Mouse (Mus musculus): ENCODE results near the gene Zfp513.

Gene Zfp513

GRCm38 (mm10) chr5:31199893-31200292, 2.2 kb downstream of the Zfp513 start:
- DNase-seq (ENCODE audit: low spot score), result peak; percentile 61

GRCm38 (mm10) chr5:31199321-31199892, 2.7 kb downstream of the Zfp513 start:
- no peak for DNase-seq (ENCODE audit: low spot score)

GRCm38 (mm10) chr5:31198616-31199320, 3.3 kb downstream of the Zfp513 start:
- no peak for DNase-seq (ENCODE audit: low spot score)

- no peak for DNase-seq (ENCODE audit: low spot score)
Observed at GRCm38 (mm10) chr5:31198170-31198569, 3.9 kb downstream of the Zfp513 start.

- no peak for DNase-seq (ENCODE audit: low spot score)
Observed at GRCm38 (mm10) chr5:31197072-31197471, 5.0 kb downstream of the Zfp513 start.

GRCm38 (mm10) chr5:31196207-31196606, 5.9 kb downstream of the Zfp513 start:
- no peak for DNase-seq (ENCODE audit: low spot score)

- no peak for DNase-seq (ENCODE audit: low spot score)
Observed at GRCm38 (mm10) chr5:31195671-31196070, 6.4 kb downstream of the Zfp513 start.

GRCm38 (mm10) chr5:31194486-31195485, 7.3 kb downstream of the Zfp513 start:
- DNase-seq (ENCODE audit: low spot score), result no peak

- peak; percentile 64 for DNase-seq (ENCODE audit: low spot score)
Observed at GRCm38 (mm10) chr5:31193631-31194281, 8.3 kb downstream of the Zfp513 start.

- DNase-seq (ENCODE audit: low spot score), result peak; percentile 99
Observed at GRCm38 (mm10) chr5:31192939-31193630, 9.0 kb downstream of the Zfp513 start, which contains the start of the genes Snx17 and Eif2b4. TSS of gene Snx17 (plus strand) at chr5:31193227. TSS of gene Eif2b4 (minus strand) at chr5:31193430.

GRCm38 (mm10) chr5:31192045-31192938, 9.8 kb downstream of the Zfp513 start:
- DNase-seq (ENCODE audit: low spot score), result peak; percentile 82

GRCm38 (mm10) chr5:31190201-31190600, 11.9 kb downstream of the Zfp513 start:
- no peak for DNase-seq (ENCODE audit: low spot score)

GRCm38 (mm10) chr5:31188223-31188840, 13.8 kb downstream of the Zfp513 start:
- DNase-seq (ENCODE audit: low spot score), result no peak

GRCm38 (mm10) chr5:31183678-31184077, 18.4 kb downstream of the Zfp513 start:
- no peak for DNase-seq (ENCODE audit: low spot score)

- no peak for DNase-seq (ENCODE audit: low spot score)
Observed at GRCm38 (mm10) chr5:31181183-31181770, 20.8 kb downstream of the Zfp513 start.

GRCm38 (mm10) chr5:31179766-31180630, 22.1 kb downstream of the Zfp513 start, which contains the start of the genes Gm29609 and Gtf3c2:
TSS of gene Gm29609 (minus strand) at chr5:31179911.
TSS of gene Gtf3c2 (minus strand) at chr5:31180144.
- peak; percentile 97 for DNase-seq (ENCODE audit: low spot score)

- DNase-seq (ENCODE audit: low spot score), result peak; percentile 69
Observed at GRCm38 (mm10) chr5:31179301-31179765, 22.8 kb downstream of the Zfp513 start.

GRCm38 (mm10) chr5:31168630-31169029, 33.5 kb downstream of the Zfp513 start:
- peak; percentile 70 for DNase-seq (ENCODE audit: low spot score)
